Mouse (Mus musculus) olfactory bulb, adult 2 months (tissue): ENCODE results near the gene Ubr3. TPM values are rescaled to one million over a fixed set of nuclear protein-coding genes. Genes with fewer than 3 reads are reported as not detected.

Source experiments
- H3K27ac ChIP-seq: fragments of 200-500 bp; 2 replicates; pipeline ENCODE4 v1.5.1; 2012; ENCODE audit warnings: low read depth, low read length; ENCODE audit not compliant: insufficient read depth
- H3K4me1 ChIP-seq: fragments of 200-500 bp; 2 replicates; pipeline ENCODE4 v1.6.1; 2012; ENCODE audit warnings: low read length; ENCODE audit not compliant: control insufficient read depth, insufficient read depth
- H3K4me3 ChIP-seq: fragments of 200-500 bp; 2 replicates; pipeline ENCODE4 v1.5.1; 2012; ENCODE audit warnings: mild to moderate bottlenecking, low read depth, low read length, moderate library complexity; ENCODE audit not compliant: insufficient read depth
- CTCF ChIP-seq: fragments of 200-500 bp; IDR thresholded peaks from 2 replicates; pipeline ENCODE4 v1.5.1; 2012; ENCODE audit warnings: low read depth, mild to moderate bottlenecking, low read length, moderate library complexity; ENCODE audit not compliant: insufficient read depth
- POLR2A ChIP-seq: fragments of 200-500 bp; IDR thresholded peaks from 2 replicates; pipeline ENCODE4 v1.6.1; 2012; ENCODE audit warnings: mild to moderate bottlenecking, low read depth, low read length, moderate library complexity; ENCODE audit not compliant: insufficient read depth
- WGBS: fragments of 180-500 bp; shearing (Covaris S2); methylation state at CpG from one replicate; pipeline ENCODE4 v1.1.7; 2018; 5-methylcytosine and 5-hydroxymethylcytosine counted together
- polyA plus RNA-seq: library from polyadenylated mRNA; stranded (reverse); fragments of >200 nt; gene quantifications from 2 replicates; pipeline ENCODE4 v1.2.4, GENCODE M21; 2012; ENCODE audit warnings: low replicate concordance; ENCODE audit not compliant: missing spikeins, insufficient read depth, insufficient read length

The Ubr3 gene
- polyA plus RNA-seq, result 194 TPM in 1 of 2 replicates, not detected in the other

DNA sequence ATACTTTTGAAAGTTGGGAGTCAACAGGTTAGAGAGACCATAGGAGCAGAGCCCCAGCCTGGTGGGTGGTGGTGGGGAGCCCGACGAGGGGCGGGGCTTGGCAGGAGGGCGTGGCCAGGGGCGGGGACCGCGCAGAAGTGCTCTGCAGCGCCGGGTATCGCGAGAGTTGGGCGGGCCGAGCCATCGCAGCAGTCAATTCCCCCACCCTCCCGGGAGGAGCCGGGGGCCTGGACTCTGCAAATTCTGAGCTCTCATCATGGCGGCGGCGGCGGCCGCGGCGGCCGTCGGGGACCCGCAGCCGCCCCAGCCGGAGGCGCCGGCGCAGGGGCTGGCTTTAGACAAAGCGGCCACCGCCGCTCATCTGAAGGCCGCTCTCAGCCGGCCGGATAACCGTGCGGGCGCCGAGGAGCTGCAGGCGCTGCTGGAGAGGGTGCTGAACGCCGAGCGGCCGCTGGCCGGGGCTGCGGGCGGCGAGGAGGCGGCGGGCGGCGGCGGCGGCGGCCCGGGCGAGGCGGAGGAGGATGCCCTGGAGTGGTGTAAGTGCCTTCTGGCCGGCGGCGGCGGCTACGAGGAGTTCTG, at the start of gene Ubr3:
Gene Ubr3, plus strand, starts transcription at position 208 of the 579 bp plus-strand sequence.
- Histone ChIP-seq H3K4me3 (peak within 1 kb of the TSS; percentile 99), H3K27ac (peak within 1 kb of the TSS; percentile 94), H3K4me1 (no peaks in the 10 kb centered on the region)
- 3% methylated on average over 65 of the region's 65 CpGs for WGBS
- TF ChIP-seq POLR2A (peak; percentile 85), CTCF (no peak)

DNA sequence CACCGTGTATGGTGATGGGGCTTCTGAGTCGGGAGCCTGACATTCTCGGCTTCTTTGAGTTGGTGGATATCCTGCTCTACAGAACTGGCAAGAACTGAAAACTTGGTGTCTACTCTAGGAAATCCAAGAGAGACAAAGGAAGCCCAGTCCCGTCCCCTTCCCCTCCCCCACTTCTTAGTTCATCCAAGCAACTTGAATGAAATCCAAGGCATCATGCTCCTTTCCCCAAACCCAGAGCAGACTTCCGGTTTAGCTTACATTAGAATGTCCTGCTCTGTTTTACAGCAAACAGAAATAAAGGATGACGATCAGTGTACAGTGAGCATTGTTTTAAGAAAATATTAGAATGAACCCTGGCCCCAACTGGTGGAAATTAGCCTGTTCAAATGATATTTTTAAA, 47.8 kb upstream of the Ubr3 start:
- no peak overlapping the region for H3K4me3 ChIP-seq
- 43% methylated on average over 6 of the region's 6 CpGs for WGBS
- peak overlapping the region; percentile 38; the same call in 1 of the 2 replicates for H3K27ac ChIP-seq
- TF ChIP-seq CTCF (no peak), POLR2A (no peak)
- H3K4me1 ChIP-seq, result peaks cover 4% of the 10 kb centered on the region

DNA sequence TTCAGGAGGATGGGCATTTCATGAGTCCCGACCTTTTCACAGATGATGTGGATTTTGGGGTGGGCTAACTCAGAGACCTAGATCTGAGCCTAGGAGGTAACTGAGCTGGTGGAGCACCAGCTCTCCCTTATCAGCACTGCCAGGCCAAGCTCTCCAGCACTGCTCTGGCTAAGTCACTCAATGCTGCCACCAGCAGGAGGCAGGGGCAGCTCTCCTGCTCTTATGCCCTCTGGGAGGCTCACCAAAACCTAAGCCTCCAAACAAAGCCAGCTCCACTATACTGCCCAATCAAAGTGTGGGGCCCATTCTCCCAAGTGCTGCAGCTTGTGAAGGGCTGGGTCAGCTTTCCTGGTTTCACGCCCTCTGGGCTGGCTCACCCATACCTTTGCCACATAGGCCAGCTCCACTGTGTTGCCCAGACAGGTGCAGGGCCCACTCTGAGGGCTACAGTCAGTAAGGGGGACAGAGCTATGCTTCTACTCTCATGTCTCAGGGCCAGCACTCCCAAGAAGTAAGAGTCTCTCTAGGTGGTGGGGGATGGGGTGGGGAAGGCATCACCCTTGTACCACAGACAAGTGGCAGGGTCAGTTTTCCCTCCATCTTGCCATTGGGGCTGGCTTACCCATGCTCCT, 45.5 kb upstream of the Ubr3 start:
- Histone ChIP-seq H3K27ac (no peak overlapping the region), H3K4me3 (no peak overlapping the region), H3K4me1 (peaks cover 4% of the 10 kb centered on the region)
- WGBS, result 79% methylated on average over 2 of the region's 2 CpGs
- TF ChIP-seq CTCF (no peak), POLR2A (no peak)

DNA sequence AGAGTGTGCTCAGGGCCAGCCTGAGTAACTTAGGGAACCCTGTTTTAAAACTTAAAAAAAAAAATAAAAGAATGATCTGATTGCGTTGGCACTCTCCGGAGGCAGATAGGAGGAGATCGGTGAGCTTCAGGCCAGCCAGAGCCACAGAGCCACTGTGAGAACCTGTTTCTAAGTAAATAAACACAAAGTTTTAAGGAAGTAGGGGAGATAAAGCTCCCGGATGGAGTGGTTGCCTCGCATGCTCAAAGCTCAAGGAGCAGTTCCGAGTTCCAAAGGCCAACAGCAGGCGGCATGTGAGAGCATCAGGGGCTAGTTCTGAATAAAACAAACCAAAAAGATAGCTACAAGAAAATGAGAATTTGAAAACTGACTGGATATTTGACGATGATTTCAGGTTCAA, 40.7 kb upstream of the Ubr3 start:
- Histone ChIP-seq H3K4me1 (no peaks in the 10 kb centered on the region), H3K4me3 (no peak overlapping the region), H3K27ac (no peak overlapping the region)
- TF ChIP-seq CTCF (no peak), POLR2A (no peak)
- 73% methylated on average over 8 of the region's 8 CpGs for WGBS

DNA sequence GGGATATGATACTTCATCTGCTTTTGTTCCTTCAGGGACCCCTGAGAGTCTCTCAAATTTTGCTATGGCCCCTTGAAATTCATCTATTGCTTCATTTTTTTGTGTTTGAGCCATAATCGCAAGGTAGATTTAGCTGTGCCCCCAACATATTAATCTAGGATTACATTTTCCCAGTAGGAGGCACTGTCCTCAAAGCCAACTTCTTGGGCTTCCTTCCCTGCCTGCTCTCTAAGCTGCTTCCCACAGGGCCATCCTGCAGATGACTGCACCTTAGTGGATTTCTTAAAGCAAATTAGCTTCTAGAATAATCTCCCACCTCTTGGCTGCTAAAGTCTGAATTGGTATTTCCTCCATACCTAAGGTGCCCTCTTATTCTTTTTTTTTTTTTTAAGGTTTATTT, 39.2 kb upstream of the Ubr3 start:
- no peak for TF ChIP-seq CTCF
- no peak for TF ChIP-seq POLR2A
- Histone ChIP-seq H3K4me1 (no peaks in the 10 kb centered on the region), H3K27ac (no peak overlapping the region), H3K4me3 (no peak overlapping the region)
- 59% methylated on average over 1 of the region's 1 CpGs for WGBS

DNA sequence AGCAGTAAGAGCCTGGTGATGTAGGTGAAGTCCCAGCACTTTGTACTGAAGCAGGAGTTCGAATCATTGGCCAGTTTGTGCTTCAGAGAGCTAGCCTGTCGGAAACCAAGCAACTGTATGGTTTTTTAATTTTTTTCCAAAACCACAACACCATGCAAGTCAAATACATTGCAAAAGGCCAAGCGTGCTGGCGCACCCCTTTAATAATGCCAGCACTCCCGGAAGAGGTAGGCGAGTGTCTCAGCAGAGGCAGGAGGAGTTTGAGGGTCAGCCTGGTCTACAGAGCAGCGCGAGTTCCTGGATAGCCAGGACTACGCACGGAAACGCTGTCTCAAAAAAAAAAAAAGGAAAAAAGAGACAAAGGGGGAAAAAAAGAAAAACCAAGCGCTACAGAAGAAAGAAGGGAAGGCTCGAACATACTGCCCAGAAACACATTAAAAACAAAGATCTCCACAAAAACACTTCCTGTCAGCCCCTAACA, 36.0 kb upstream of the Ubr3 start:
- H3K27ac ChIP-seq, result peak overlapping the region; percentile 30
- no peaks in the 10 kb centered on the region for H3K4me1 ChIP-seq
- TF ChIP-seq CTCF (no peak), POLR2A (no peak)
- WGBS, result 8% methylated on average over 13 of the region's 13 CpGs
- peak overlapping the region; percentile 43 for H3K4me3 ChIP-seq

DNA sequence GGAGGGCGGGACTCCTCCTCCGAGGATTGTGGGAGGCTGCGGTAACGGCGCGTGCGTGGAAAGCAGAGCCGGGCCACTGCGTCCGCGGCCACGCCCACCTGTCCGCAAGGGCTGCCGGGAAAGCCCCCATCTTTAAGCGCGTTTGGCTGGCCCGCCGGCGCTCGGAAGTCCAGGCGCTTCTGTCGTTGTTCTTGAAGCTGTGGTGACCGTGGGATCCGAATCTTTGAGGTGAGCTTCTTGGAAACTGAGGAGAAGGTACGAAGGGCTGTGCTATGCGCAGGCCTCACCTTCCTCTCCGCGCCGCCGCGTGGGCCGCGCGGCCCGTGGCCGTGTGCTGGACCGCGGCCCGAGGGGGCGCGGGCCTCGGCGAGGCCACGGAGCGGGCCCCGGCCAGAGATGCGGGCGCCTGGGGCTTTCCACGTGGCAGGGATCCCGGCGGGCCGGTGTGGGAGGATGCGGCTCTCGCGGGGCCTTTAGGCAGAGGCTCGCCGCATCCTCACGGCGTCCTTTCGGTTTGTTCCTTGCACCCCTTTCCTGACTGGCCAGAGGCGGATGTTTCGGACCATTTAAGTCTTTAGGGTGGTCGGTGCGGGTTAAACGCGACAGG, 35.5 kb upstream of the Ubr3 start, which contains the start of gene Ssb:
Gene Ssb, plus strand, starts transcription at position 78 of the 607 bp plus-strand sequence.
- H3K4me3 ChIP-seq, result peak within 1 kb of the TSS; percentile 77
- WGBS, result under 1% methylated on average over 66 of the region's 66 CpGs
- H3K27ac ChIP-seq, result peak within 1 kb of the TSS; percentile 69
- TF ChIP-seq POLR2A (peak; percentile 81), CTCF (no peak)
- no peaks in the 10 kb centered on the region for H3K4me1 ChIP-seq

DNA sequence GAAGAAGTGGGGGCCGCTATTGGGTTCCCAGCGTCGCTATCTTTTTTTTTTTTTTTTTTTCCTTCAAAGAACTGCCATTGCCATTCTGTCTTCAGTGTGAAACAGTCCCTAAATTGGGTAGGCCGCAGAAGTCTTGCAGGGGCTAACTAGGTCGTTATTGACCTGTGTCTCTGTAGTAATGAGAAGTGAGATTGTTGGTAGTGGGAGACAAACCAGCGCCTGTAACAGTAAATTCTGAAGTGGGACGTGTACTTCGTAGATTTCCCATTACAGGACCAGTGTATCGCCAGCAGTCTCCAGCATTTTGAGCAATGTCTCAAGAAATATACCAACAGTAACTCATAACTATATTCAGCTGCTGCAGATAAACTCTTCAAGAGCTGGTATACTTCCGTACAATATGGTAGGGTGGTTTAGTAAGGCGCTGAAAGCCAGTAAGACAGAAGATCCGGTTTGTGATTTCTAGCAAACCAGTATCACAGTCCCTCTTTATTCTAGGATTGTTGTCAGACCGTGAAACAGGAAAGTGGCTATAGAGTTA, 34.9 kb upstream of the Ubr3 start:
- Histone ChIP-seq H3K4me3 (peak overlapping the region; percentile 77), H3K4me1 (no peaks in the 10 kb centered on the region), H3K27ac (0 out of 2 replicates have a peak overlapping the region, but pooled peaks have one; percentile 69)
- WGBS, result under 1% methylated on average over 13 of the region's 13 CpGs
- TF ChIP-seq CTCF, result no peak

DNA sequence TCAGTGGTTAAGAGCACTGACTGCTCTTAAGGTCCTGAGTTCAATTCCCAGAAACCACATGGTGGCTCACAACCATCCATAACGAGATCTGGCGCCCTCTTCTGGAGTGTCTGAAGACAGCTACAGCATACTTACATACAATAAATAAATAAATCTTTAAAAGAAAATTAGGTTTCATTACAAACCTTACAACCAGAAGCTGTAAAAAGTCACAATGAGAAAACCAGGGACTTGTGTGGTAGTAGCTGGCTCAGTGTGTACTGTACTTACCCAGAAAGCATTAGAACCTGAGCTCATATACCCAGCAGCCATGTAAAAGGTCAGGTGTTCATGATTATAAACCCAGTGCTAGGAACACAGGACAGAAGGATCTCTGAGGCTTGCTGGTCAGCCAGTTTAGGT, 13.1 kb upstream of the Ubr3 start:
- no peak overlapping the region for H3K27ac ChIP-seq
- TF ChIP-seq CTCF, result no peak
- no peak for TF ChIP-seq POLR2A
- H3K4me3 ChIP-seq, result no peak overlapping the region
- no peaks in the 10 kb centered on the region for H3K4me1 ChIP-seq
- WGBS, result 86% methylated on average over 2 of the region's 2 CpGs

DNA sequence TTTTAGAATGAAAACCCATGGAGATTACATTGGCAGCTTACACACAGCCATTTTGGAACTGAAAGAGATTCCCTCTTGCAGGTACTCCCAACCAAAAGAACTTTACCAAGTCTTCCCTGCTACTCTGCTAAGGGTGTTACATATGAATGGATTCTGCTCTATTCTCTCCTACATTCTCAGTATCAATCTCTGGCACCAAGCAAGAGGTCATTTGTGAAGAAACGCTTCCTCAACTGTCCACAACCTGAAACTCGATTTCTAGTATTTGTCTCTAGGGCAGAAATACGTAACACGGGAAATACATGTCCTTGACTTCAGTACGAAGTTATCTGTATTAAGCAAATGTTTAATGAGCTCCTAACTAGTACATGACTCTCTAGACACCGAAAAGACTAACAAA, 12.5 kb upstream of the Ubr3 start:
- 50% methylated on average over 6 of the region's 6 CpGs for WGBS
- Histone ChIP-seq H3K4me1 (no peaks in the 10 kb centered on the region), H3K27ac (no peak overlapping the region), H3K4me3 (no peak overlapping the region)
- TF ChIP-seq CTCF, result no peak
- TF ChIP-seq POLR2A, result no peak
